Mouse (Mus musculus) spleen, adult 2 months (tissue): Measurements from ENCODE around the gene Nrm. TPM values are rescaled to one million over a fixed set of nuclear protein-coding genes. Genes with fewer than 3 reads are reported as not detected.

ENCODE experiments used
- DNase-seq, 2 experiments: peaks; one replicate each; pipeline versions ENCODE4 v3.0.0 to v3.0.0-alpha.2; 2012 to 2021; ENCODE audit warnings: low spot score in 2 of 2, low read depth in 1 of 2
- H3K27ac ChIP-seq: fragments of 200-500 bp; 2 replicates; pipeline ENCODE4 v1.5.1; 2012; ENCODE audit warnings: low read length, inconsistent platforms; ENCODE audit not compliant: insufficient read depth
- H3K27me3 ChIP-seq: fragments of 200-500 bp; 2 replicates; pipeline ENCODE4 v1.6.1; 2012; ENCODE audit warnings: mild to moderate bottlenecking, moderate library complexity, low read length, inconsistent platforms; ENCODE audit not compliant: control insufficient read depth, insufficient read depth
- H3K36me3 ChIP-seq: fragments of 200-500 bp; 2 replicates; pipeline ENCODE4 v1.6.1; 2012; ENCODE audit warnings: mild to moderate bottlenecking, low read length, inconsistent platforms; ENCODE audit not compliant: control insufficient read depth, insufficient read depth
- H3K4me1 ChIP-seq: fragments of 200-500 bp; 2 replicates; pipeline ENCODE4 v1.6.1; 2011; ENCODE audit warnings: inconsistent platforms; ENCODE audit not compliant: control insufficient read depth, insufficient read depth, insufficient read length
- H3K4me3 ChIP-seq: fragments of 200-500 bp; 2 replicates; pipeline ENCODE4 v1.5.1; 2011; ENCODE audit warnings: mild to moderate bottlenecking, inconsistent platforms; ENCODE audit not compliant: insufficient read depth, insufficient read length; ENCODE audit errors: extremely low read depth
- CTCF ChIP-seq: fragments of 200-500 bp; IDR thresholded peaks from 2 replicates; pipeline ENCODE4 v1.5.1; 2011; ENCODE audit warnings: mild to moderate bottlenecking, inconsistent platforms; ENCODE audit not compliant: insufficient read depth, insufficient read length, insufficient replicate concordance; ENCODE audit errors: extremely low read depth
- POLR2A ChIP-seq: fragments of 200-500 bp; IDR thresholded peaks from 2 replicates; pipeline ENCODE4 v1.6.1; 2011; ENCODE audit warnings: low read depth, low read length, inconsistent platforms
- WGBS: fragments of 180-500 bp; shearing (Covaris S2); methylation state at CpG from one replicate; pipeline ENCODE4 v1.1.7; 2018; 5-methylcytosine and 5-hydroxymethylcytosine counted together
- polyA plus RNA-seq: library from polyadenylated mRNA; depleted of rRNA; stranded (reverse); fragments of >200 nt; gene quantifications from 2 replicates; pipeline ENCODE4 v1.2.3, GENCODE M21; 2012

Gene Nrm
- polyA plus RNA-seq, 1 experiment: 58.5 TPM

GRCm38 (mm10) chr17:35869346-35870067, 8.4 kb downstream of the Nrm start:
- peaks cover 16% of the 10 kb centered on the region for H3K36me3 ChIP-seq
- peaks cover 13% of the 10 kb centered on the region; the same call in 1 of the 2 replicates for H3K4me1 ChIP-seq
- H3K27me3 ChIP-seq: no peaks in the 10 kb centered on the region
- peak overlapping the region; percentile 96 for H3K27ac ChIP-seq
- DNase-seq: no peak
- TF ChIP-seq POLR2A (no peak), CTCF (no peak)
- WGBS: under 1% methylated on average over 7 of the region's 7 CpGs
- H3K4me3 ChIP-seq: peak overlapping the region; percentile 97

DNA sequence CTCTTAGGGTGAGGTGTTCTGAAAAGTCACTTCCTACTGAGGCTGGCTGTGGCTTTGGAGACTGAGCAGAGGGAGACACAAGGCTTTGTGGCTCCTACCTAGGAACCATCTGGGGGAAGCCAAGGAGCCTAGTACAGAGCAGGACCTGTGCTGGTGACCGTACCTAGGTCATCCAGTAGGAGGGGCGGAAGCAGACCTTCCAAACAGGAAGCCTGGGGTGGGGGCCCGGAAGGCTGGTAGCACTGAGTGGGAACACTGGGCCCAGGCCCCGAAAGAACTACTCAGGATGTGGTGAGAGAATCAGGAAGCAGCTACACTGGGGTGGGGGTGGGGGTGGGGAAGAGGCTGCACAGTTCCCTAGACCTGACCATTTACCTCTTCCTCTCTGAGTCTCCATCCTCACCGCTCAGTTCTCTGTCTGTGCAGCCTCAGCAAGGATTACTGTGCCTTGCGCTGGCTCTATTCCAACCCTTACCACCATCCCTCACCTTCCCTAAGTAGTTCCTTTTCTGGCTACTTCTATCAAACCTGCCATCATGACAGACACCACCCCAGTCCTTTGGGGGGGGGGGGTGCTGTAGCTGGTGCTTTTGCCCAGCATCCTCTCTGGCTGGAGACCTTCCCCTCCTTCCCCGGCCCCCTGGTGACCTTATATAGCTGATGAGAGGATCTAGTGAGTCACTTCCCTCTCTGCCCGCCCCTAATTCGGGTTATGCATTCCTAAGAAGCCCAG, 9.2 kb downstream of the Nrm start:
- Histone ChIP-seq H3K4me3 (peak overlapping the region; percentile 97), H3K4me1 (peaks cover 13% of the 10 kb centered on the region; the same call in 1 of the 2 replicates), H3K36me3 (peaks cover 25% of the 10 kb centered on the region), H3K27me3 (no peaks in the 10 kb centered on the region), H3K27ac (peak overlapping the region; percentile 96)
- TF ChIP-seq POLR2A (no peak; the same call in 1 of the 2 replicates), CTCF (no peak)
- WGBS: 1% methylated on average over 9 of the region's 9 CpGs
- DNase-seq: peak; percentile 48 to 83

- Histone ChIP-seq H3K27ac (peak overlapping the region; percentile 96), H3K4me1 (peaks cover 13% of the 10 kb centered on the region; the same call in 1 of the 2 replicates), H3K4me3 (peak overlapping the region; percentile 97; the same call in 1 of the 2 replicates), H3K36me3 (peaks cover 28% of the 10 kb centered on the region), H3K27me3 (no peaks in the 10 kb centered on the region)
- DNase-seq: no peak
- WGBS: 29% methylated on average over 8 of the region's 8 CpGs
- TF ChIP-seq POLR2A (no peak), CTCF (peak; percentile 28; the same call in 1 of the 2 replicates)
Observed at GRCm38 (mm10) chr17:35870884-35871696, 10.0 kb downstream of the Nrm start.

- Histone ChIP-seq H3K36me3 (peaks cover 31% of the 10 kb centered on the region), H3K4me3 (peak overlapping the region; percentile 8; the same call in 1 of the 2 replicates), H3K27me3 (no peaks in the 10 kb centered on the region), H3K4me1 (peaks cover 13% of the 10 kb centered on the region; the same call in 1 of the 2 replicates), H3K27ac (no peak overlapping the region)
- TF ChIP-seq POLR2A (no peak), CTCF (peak; percentile 98)
- 39% methylated on average over 20 of the region's 21 CpGs for WGBS
- DNase-seq: peak in 1 of 2 experiments; percentile 83
Observed at GRCm38 (mm10) chr17:35873774-35874519, 12.8 kb downstream of the Nrm start.

GRCm38 (mm10) chr17:35874721-35875120, 13.6 kb downstream of the Nrm start:
- H3K4me3 ChIP-seq: no peak overlapping the region

More at GRCm38 (mm10) chr17:35874721-35875120, 13.6 kb downstream of the Nrm start:
- no peak overlapping the region for H3K27ac ChIP-seq
- DNase-seq: no peak
- H3K27me3 ChIP-seq: no peaks in the 10 kb centered on the region
- no peak for TF ChIP-seq CTCF
- TF ChIP-seq POLR2A: no peak
- H3K36me3 ChIP-seq: peaks cover 31% of the 10 kb centered on the region
- 85% methylated on average over 6 of the region's 6 CpGs for WGBS
- H3K4me1 ChIP-seq: peaks cover 13% of the 10 kb centered on the region; the same call in 1 of the 2 replicates
